Mouse (Mus musculus): Measurements from ENCODE around the gene Gm20388. TPM values are rescaled to one million over a fixed set of nuclear protein-coding genes. Genes with fewer than 3 reads are reported as not detected.
A peak's percentile ranks its signal among the peaks of the same experiment; 100 is the strongest.

Gene Gm20388
- polyA plus RNA-seq, 1 experiment from 2014 or later = 1.4 TPM

DNA sequence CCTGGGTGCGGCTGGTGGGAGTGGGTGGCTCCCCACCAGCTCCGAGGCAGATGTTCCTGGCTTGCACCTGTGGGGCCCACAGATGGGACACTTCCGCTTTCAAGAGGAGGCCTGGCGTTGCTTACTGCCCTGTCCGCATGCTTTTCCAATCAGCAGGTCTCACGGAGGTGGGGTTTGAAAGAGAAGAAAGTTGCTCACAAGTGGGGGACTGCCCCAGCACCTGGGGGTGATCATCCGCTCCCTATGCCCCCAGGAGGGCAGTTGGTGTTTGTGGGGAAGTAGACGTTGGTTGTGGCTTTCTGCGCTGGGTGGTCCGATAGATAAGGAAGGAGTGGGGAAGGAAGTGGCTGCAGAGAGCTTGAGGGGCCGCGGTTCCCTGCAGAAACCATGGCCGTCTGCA is 2790.0 kb downstream of the Gm20388 start:
- ATAC-seq (ENCODE audit: low read depth) = peak; percentile 31
- no peaks in the 10 kb centered on the region for H3K27me3 ChIP-seq (ENCODE audit: control insufficient read depth, insufficient read depth, low read depth, low read length)
- H3K36me3 ChIP-seq (ENCODE audit: control insufficient read depth, insufficient read depth) = no peaks in the 10 kb centered on the region
- H3K4me1 ChIP-seq (ENCODE audit: control insufficient read depth, low read depth, low read length) = peaks cover 75% of the 10 kb centered on the region
- no peak overlapping the region for H3K4me3 ChIP-seq (ENCODE audit: low read depth, low read length)
- H3K27ac ChIP-seq (ENCODE audit: low read length) = peak overlapping the region; percentile 57
- 8% methylated on average over 13 of the region's 13 CpGs for WGBS (ENCODE audit: insufficient replicate concordance)
- H3K9me3 ChIP-seq (replicated peaks; ENCODE audit: control insufficient read depth, low read length) = no peaks in the 10 kb centered on the region
- peak overlapping the region; percentile 38 for H3K4me2 ChIP-seq (ENCODE audit: low read depth, low read length)
- H3K9ac ChIP-seq (ENCODE audit: low read depth, low read length) = peak overlapping the region; percentile 19

GRCm38 (mm10) chr8:122701441-122702185 is 2791.0 kb downstream of the Gm20388 start:
- H3K4me1 ChIP-seq (ENCODE audit: control insufficient read depth, low read depth, low read length) = peaks cover 69% of the 10 kb centered on the region
- peaks cover 5% of the 10 kb centered on the region for H3K27me3 ChIP-seq (ENCODE audit: control insufficient read depth, insufficient read depth, low read depth, low read length)
- H3K9ac ChIP-seq (ENCODE audit: low read depth, low read length) = no peak overlapping the region
- no peaks in the 10 kb centered on the region for H3K36me3 ChIP-seq (ENCODE audit: control insufficient read depth, insufficient read depth)
- 29% methylated on average over 12 of the region's 12 CpGs for WGBS (ENCODE audit: insufficient replicate concordance)
- H3K9me3 ChIP-seq (replicated peaks; ENCODE audit: control insufficient read depth, low read length) = no peaks in the 10 kb centered on the region
- 0 out of 2 replicates have a peak overlapping the region, but pooled peaks have one; percentile 38 for H3K4me2 ChIP-seq (ENCODE audit: low read depth, low read length)
- ATAC-seq (ENCODE audit: low read depth) = no peak
- H3K27ac ChIP-seq (ENCODE audit: low read length) = no peak overlapping the region
- H3K4me3 ChIP-seq (ENCODE audit: low read depth, low read length) = no peak overlapping the region

DNA sequence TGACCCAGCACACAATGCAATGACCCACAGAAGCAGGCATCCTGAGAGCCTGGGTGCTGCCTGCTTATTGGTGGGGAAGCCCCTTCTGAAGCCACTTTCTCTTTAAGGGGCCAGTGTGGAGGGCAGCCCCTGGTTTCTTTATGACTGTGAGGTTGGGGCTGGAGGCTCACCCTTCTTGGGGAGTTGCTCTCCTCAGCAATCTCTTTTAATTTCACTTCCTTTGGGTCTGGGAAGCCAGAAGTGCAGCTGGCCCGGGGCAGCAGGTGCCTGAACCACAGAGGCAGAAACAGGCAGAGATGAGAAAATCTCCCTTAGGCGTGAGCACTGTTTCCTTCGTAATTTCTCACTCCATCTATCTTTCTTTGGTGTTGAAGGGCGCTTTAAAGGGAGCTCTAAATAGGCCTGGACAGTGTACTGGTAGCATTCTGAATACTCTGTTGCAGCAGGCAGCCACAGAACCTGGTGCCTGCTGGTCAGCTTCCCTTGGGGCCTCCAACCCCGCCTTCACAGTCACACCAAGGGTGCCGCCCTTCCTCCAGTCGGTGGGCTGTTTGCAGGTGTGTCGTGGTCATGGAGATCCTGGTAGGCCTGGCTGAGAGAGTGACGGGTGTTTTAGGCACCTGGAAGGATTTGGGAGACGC is 2791.8 kb downstream of the Gm20388 start:
- Histone ChIP-seq H3K27me3 (ENCODE audit: control insufficient read depth, insufficient read depth, low read depth, low read length) (peaks cover 9% of the 10 kb centered on the region), H3K4me2 (ENCODE audit: low read depth, low read length) (no peak overlapping the region), H3K9ac (ENCODE audit: low read depth, low read length) (no peak overlapping the region), H3K36me3 (ENCODE audit: control insufficient read depth, insufficient read depth) (no peaks in the 10 kb centered on the region), H3K4me3 (ENCODE audit: low read depth, low read length) (no peak overlapping the region), H3K9me3 (replicated peaks; ENCODE audit: control insufficient read depth, low read length) (no peaks in the 10 kb centered on the region), H3K27ac (ENCODE audit: low read length) (no peak overlapping the region), H3K4me1 (ENCODE audit: control insufficient read depth, low read depth, low read length) (peaks cover 61% of the 10 kb centered on the region)
- WGBS (ENCODE audit: insufficient replicate concordance) = 20% methylated on average over 10 of the region's 10 CpGs
- ATAC-seq (ENCODE audit: low read depth) = no peak

DNA sequence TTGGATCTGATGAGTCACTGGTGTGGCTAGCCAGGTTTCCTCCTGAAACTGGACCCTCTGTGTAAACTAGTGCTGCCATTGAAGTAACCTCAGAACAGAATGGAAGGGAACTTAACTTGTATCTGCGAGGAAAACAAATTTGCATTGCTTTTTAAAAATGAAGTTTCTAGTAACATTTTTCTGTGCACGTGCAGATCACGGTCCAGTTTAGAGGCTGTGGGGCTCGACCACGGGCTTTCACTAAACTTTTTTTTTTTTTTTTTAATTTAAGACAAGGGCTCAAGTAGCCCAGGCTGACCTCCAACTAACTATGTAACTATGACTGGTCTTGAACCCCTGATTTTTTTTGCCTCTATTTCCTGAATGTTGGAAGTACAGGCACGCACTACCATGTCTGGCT is 2792.3 kb downstream of the Gm20388 start:
- Histone ChIP-seq H3K27ac (ENCODE audit: low read length) (no peak overlapping the region), H3K9ac (ENCODE audit: low read depth, low read length) (no peak overlapping the region), H3K4me2 (ENCODE audit: low read depth, low read length) (no peak overlapping the region), H3K9me3 (replicated peaks; ENCODE audit: control insufficient read depth, low read length) (no peaks in the 10 kb centered on the region), H3K4me3 (ENCODE audit: low read depth, low read length) (no peak overlapping the region), H3K27me3 (ENCODE audit: control insufficient read depth, insufficient read depth, low read depth, low read length) (peaks cover 9% of the 10 kb centered on the region), H3K36me3 (ENCODE audit: control insufficient read depth, insufficient read depth) (no peaks in the 10 kb centered on the region), H3K4me1 (ENCODE audit: control insufficient read depth, low read depth, low read length) (peaks cover 56% of the 10 kb centered on the region)
- WGBS (ENCODE audit: insufficient replicate concordance) = 59% methylated on average over 6 of the region's 6 CpGs
- ATAC-seq (ENCODE audit: low read depth) = no peak

DNA sequence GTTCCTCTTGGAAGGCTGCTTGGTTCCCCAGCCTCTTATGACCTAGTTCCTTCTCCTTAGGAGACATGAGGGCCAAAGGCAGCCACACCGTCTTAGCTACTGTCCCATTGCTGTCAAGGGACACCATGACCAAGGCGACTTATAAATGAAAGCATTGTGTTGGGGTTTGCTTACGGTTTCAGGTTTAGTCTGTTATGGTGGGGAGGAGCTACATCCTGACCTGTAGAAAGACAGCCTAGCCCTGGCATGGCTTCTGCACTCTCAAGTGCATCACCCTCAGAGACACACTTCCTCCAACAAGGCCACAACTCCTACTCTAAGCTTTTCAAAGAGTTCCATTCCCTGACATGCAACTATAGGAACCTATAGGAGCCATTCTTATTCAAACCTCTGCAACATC is 2794.0 kb downstream of the Gm20388 start:
- no peak for ATAC-seq (ENCODE audit: low read depth)
- no peaks in the 10 kb centered on the region for H3K9me3 ChIP-seq (replicated peaks; ENCODE audit: control insufficient read depth, low read length)
- H3K4me2 ChIP-seq (ENCODE audit: low read depth, low read length) = no peak overlapping the region
- peaks cover 39% of the 10 kb centered on the region for H3K4me1 ChIP-seq (ENCODE audit: control insufficient read depth, low read depth, low read length)
- H3K4me3 ChIP-seq (ENCODE audit: low read depth, low read length) = no peak overlapping the region
- H3K9ac ChIP-seq (ENCODE audit: low read depth, low read length) = no peak overlapping the region
- H3K27ac ChIP-seq (ENCODE audit: low read length) = no peak overlapping the region
- peaks cover 14% of the 10 kb centered on the region for H3K27me3 ChIP-seq (ENCODE audit: control insufficient read depth, insufficient read depth, low read depth, low read length)
- no peaks in the 10 kb centered on the region for H3K36me3 ChIP-seq (ENCODE audit: control insufficient read depth, insufficient read depth)
- WGBS (ENCODE audit: insufficient replicate concordance) = 77% methylated on average over 3 of the region's 3 CpGs

- no peak overlapping the region for H3K27ac ChIP-seq (ENCODE audit: low read length)
- H3K4me3 ChIP-seq (ENCODE audit: low read depth, low read length) = no peak overlapping the region
- no peak overlapping the region for H3K4me2 ChIP-seq (ENCODE audit: low read depth, low read length)
- H3K4me1 ChIP-seq (ENCODE audit: control insufficient read depth, low read depth, low read length) = peaks cover 28% of the 10 kb centered on the region
- H3K27me3 ChIP-seq (ENCODE audit: control insufficient read depth, insufficient read depth, low read depth, low read length) = peaks cover 19% of the 10 kb centered on the region
- no peak for ATAC-seq (ENCODE audit: low read depth)
- 61% methylated on average over 12 of the region's 12 CpGs for WGBS (ENCODE audit: insufficient replicate concordance)
- H3K9me3 ChIP-seq (replicated peaks; ENCODE audit: control insufficient read depth, low read length) = no peaks in the 10 kb centered on the region
- H3K36me3 ChIP-seq (ENCODE audit: control insufficient read depth, insufficient read depth) = no peaks in the 10 kb centered on the region
- H3K9ac ChIP-seq (ENCODE audit: low read depth, low read length) = no peak overlapping the region
Measured at GRCm38 (mm10) chr8:122705901-122706561, 2795.4 kb downstream of the Gm20388 start.

DNA sequence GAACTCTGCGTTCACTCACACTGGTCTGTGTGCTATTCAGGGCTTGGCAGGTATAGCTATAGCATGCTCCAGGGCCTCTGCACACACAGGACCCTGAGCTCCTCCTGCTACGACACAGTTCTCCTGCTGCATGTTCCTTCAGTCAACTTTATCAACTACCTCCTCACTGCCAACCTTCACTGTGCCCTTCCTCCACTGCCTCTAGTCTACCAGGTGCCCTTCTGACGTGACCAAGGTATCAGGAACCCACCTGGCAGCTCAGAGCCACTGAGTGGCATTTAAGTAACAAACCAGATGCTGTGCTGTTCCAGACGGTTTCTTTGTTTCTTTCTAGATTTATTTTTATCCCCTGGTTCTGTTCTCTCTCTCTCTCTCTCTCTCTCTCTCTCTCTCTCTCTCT is 2796.5 kb downstream of the Gm20388 start:
- 44% methylated on average over 4 of the region's 4 CpGs for WGBS (ENCODE audit: insufficient replicate concordance)
- Histone ChIP-seq H3K4me1 (ENCODE audit: control insufficient read depth, low read depth, low read length) (peaks cover 28% of the 10 kb centered on the region), H3K9ac (ENCODE audit: low read depth, low read length) (no peak overlapping the region), H3K4me3 (ENCODE audit: low read depth, low read length) (no peak overlapping the region), H3K9me3 (replicated peaks; ENCODE audit: control insufficient read depth, low read length) (no peaks in the 10 kb centered on the region), H3K27ac (ENCODE audit: low read length) (no peak overlapping the region), H3K36me3 (ENCODE audit: control insufficient read depth, insufficient read depth) (no peaks in the 10 kb centered on the region), H3K4me2 (ENCODE audit: low read depth, low read length) (no peak overlapping the region), H3K27me3 (ENCODE audit: control insufficient read depth, insufficient read depth, low read depth, low read length) (peaks cover 21% of the 10 kb centered on the region)
- no peak for ATAC-seq (ENCODE audit: low read depth)

DNA sequence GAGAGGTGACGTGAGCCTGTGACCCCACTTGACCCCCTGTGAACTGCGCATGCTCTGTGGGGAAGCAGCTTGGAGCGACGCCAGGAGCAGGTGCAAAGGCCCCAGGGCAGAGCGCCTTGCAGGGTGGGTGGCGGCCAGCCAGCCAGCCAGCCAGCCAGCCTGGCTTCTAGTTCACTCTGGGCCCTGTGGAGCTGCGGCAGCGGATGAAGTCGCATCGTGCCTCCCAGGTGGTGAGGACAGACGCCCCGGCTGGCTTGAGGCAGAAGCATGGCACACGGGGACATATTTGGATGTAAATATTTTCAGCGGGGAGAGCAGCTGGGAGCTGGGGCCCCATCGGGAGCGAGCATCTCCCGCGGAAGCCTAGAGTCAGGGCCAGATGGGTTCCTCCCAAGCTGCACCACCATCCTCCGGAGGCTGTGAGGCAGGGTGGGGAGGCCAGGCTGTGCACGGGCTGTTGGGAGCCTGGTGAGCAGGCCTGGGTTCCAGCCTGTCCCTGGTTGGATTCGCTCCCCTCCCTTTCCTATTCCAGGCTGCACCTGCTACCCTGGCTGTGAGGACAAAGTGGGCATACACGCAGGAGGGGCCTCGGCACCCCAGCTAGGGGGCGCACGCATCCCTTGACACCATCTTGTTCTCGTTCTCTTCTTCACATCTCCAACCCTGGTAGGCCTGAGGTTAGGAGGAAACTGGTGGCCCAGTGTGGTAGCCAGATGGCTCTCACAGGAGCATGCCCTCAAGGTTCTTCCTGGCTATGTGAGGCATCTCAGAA is 2798.9 kb downstream of the Gm20388 start:
- Histone ChIP-seq H3K4me3 (ENCODE audit: low read depth, low read length) (no peak overlapping the region), H3K36me3 (ENCODE audit: control insufficient read depth, insufficient read depth) (no peaks in the 10 kb centered on the region), H3K4me2 (ENCODE audit: low read depth, low read length) (no peak overlapping the region), H3K9ac (ENCODE audit: low read depth, low read length) (no peak overlapping the region), H3K9me3 (replicated peaks; ENCODE audit: control insufficient read depth, low read length) (no peaks in the 10 kb centered on the region), H3K27ac (ENCODE audit: low read length) (no peak overlapping the region), H3K4me1 (ENCODE audit: control insufficient read depth, low read depth, low read length) (peaks cover 30% of the 10 kb centered on the region), H3K27me3 (ENCODE audit: control insufficient read depth, insufficient read depth, low read depth, low read length) (peaks cover 27% of the 10 kb centered on the region)
- ATAC-seq (ENCODE audit: low read depth) = no peak
- WGBS (ENCODE audit: insufficient replicate concordance) = 49% methylated on average over 26 of the region's 26 CpGs

Data from liver, embryonic 16.5 days (tissue).